10 mouse cellular contexts compared by ENCODE assay signal in the genomic region with DNA sequence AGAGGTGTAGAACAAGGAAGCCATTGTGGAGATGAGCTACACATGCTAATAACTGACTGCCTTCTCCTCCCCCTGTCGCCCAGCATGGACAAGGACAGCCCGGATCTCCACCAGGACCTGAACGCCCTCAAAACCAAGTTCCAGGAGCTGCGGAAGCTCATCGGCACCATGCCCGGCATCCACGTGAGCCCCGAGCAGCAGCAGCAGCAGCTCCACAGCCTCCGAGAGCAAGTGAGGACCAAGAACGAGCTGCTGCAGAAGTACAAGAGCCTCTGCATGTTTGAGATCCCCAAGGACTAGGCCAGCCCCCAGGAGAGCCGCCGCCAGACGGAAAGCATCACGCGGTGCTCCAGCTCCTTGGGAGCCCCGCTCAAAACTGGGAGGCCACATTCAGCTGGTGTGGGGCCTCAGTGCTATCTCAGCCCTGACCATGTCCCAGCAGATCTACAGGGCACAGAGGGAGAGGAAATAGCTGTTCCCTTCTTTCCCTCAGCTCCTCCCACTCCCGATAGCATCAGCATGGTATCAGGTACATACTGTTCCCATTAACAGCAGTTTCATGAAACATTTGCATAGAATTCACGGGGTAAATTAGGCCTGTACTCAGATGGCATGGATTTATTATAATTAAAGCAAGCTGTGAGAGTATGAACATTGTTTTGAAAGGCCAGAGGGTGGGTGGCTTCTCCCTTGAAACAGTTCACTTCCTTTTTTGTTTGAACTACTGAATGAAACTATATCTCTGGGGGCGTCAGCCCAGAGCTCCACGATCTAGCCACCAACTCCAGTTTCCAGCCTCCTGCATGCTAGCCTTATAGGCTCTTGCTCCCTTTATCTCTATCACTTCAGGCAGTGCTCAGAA. TPM values are rescaled to one million over a fixed set of nuclear protein-coding genes. Genes with fewer than 3 reads are reported as not detected.
DNase-seq lines count a peak whose midpoint lies in the region; ATAC-seq lines count a peak whose summit lies in the region.
"Had no signal": no experiment of that assay in that cellular context is flagged by ENCODE, and none has a peak within 500 bp of the region (broad histone marks: within the 10 kb centered on the region; RNA-seq: fewer than 3 reads in every experiment).

No protein-coding gene starts in this region.

- peak; percentile 56 for ATAC-seq in embryonic facial prominence, embryonic 13.5 days (ENCODE audit: insufficient number of reproducible peaks, insufficient read depth, low FRiP score, low TSS enrichment, low read depth)
- no peak for ATAC-seq in limb, embryonic 12.5 days (ENCODE audit: insufficient number of reproducible peaks, insufficient read depth, low FRiP score, low TSS enrichment, low read depth)

- 0 out of 2 replicates have a peak, but pooled peaks cover 4% of the 10 kb centered on the region for H3K4me1 ChIP-seq in brown adipose tissue, adult 24 weeks (ENCODE audit: control insufficient read depth, insufficient read depth, insufficient read length, low read length)
- H3K4me1 ChIP-seq in embryonic facial prominence, embryonic 13.5 days: peaks cover 56% of the 10 kb centered on the region
- H3K4me1 ChIP-seq in limb, embryonic 12.5 days (replicated peaks): peaks cover 32% of the 10 kb centered on the region

- H3K4me3 ChIP-seq in brown adipose tissue, adult 24 weeks (ENCODE audit: insufficient read depth, low read depth, low read length): no peak overlapping the region
- H3K4me3 ChIP-seq in embryonic facial prominence, embryonic 13.5 days: peak overlapping the region; percentile 5; the same call in 1 of the 2 replicates
- H3K4me3 ChIP-seq in limb, embryonic 12.5 days (replicated peaks): no peak overlapping the region
- H3K4me3 ChIP-seq: forebrain, embryonic 12.5 days; liver, embryonic 15.5 days had no signal

- peak overlapping the region; percentile 49 for H3K9ac ChIP-seq in embryonic facial prominence, embryonic 13.5 days
- H3K9ac ChIP-seq in limb, embryonic 12.5 days (replicated peaks): no peak overlapping the region
- H3K9ac ChIP-seq: forebrain, embryonic 12.5 days; liver, embryonic 15.5 days had no signal

- peak overlapping the region; percentile 48 for H3K4me2 ChIP-seq in embryonic facial prominence, embryonic 13.5 days
- H3K4me2 ChIP-seq in limb, embryonic 12.5 days: no peak overlapping the region
- H3K4me2 ChIP-seq: forebrain, embryonic 12.5 days; liver, embryonic 15.5 days had no signal

- peak; percentile 37 to 79 for DNase-seq in layer of hippocampus, adult 18-20 months (ENCODE audit: low spot score in 2 of 2)
- DNase-seq in layer of hippocampus, postnatal 10 days (ENCODE audit: low spot score in 2 of 2): no peak
- DNase-seq in urinary bladder, postnatal 25 days (ENCODE audit: low spot score): no peak
- no peak for DNase-seq in gastrocnemius, adult 18-20 months (ENCODE audit: low spot score)
- DNase-seq: thymus, postnatal 36 days had no signal

- H3K36me3 ChIP-seq in embryonic facial prominence, embryonic 13.5 days: peaks cover 35% of the 10 kb centered on the region
- peaks cover 39% of the 10 kb centered on the region for H3K36me3 ChIP-seq in limb, embryonic 12.5 days

- WGBS in embryonic facial prominence, embryonic 13.5 days: 33% methylated on average over 20 of the region's 20 CpGs
- 75% methylated on average over 20 of the region's 20 CpGs for WGBS in limb, embryonic 12.5 days

- H3K27ac ChIP-seq in brown adipose tissue, adult 24 weeks (replicated peaks; ENCODE audit: low read depth, low read length): peak overlapping the region; percentile 58
- H3K27ac ChIP-seq in embryonic facial prominence, embryonic 13.5 days: peak overlapping the region; percentile 81
- peak overlapping the region; percentile 42; the same call in 1 of the 2 replicates for H3K27ac ChIP-seq in limb, embryonic 12.5 days
- H3K27ac ChIP-seq: forebrain, embryonic 12.5 days; liver, embryonic 15.5 days had no signal

- peaks cover 43% of the 10 kb centered on the region for H3K27me3 ChIP-seq in embryonic facial prominence, embryonic 13.5 days
- H3K27me3 ChIP-seq in limb, embryonic 12.5 days: peaks cover 34% of the 10 kb centered on the region

- H3K9me3 ChIP-seq in embryonic facial prominence, embryonic 13.5 days: no peaks in the 10 kb centered on the region
- no peaks in the 10 kb centered on the region for H3K9me3 ChIP-seq in limb, embryonic 12.5 days
- H3K9me3 ChIP-seq: forebrain, embryonic 12.5 days; liver, embryonic 15.5 days had no signal

RNA-seq across cellular contexts. Expression of a gene that starts 4.0 kb away (rescaled TPM):
- 10 to 100 TPM; 58.8 to 74.2 TPM for total RNA-seq in layer of hippocampus, adult 18-20 months (2021)
- 10 to 100 TPM; 12.2 to 14.2 TPM for total RNA-seq in layer of hippocampus, postnatal 10 days (2021)
- polyA plus RNA-seq in brown adipose tissue, adult 24 weeks (2012; ENCODE audit: insufficient read depth, insufficient read length, missing spikeins): 38.5 and 46.6 TPM in 2 replicates
- polyA plus RNA-seq in embryonic facial prominence, embryonic 13.5 days (2015; fragmentation: Nextera tagmentation; extraction: Ambion mirVana): 2.8 and 3.2 TPM in 2 replicates
- polyA plus RNA-seq in limb, embryonic 12.5 days (2016; fragmentation: Nextera tagmentation; extraction: Ambion mirVana): 1.5 and 1.7 TPM in 2 replicates
- 1 to 10 TPM; 1.9 to 5.2 TPM for total RNA-seq in gastrocnemius, adult 18-20 months (2021)

RNA-seq across cellular contexts. Expression of a gene that starts 12.7 kb away (rescaled TPM):
- total RNA-seq in layer of hippocampus, adult 18-20 months (2021): 10 to 100 TPM; 42.6 to 43.5 TPM
- 10 to 100 TPM; 25.0 to 28.3 TPM for total RNA-seq in layer of hippocampus, postnatal 10 days (2021)
- 18.2 and 21.6 TPM in 2 replicates for polyA plus RNA-seq in brown adipose tissue, adult 24 weeks (2012; ENCODE audit: insufficient read depth, insufficient read length, missing spikeins)
- polyA plus RNA-seq in embryonic facial prominence, embryonic 13.5 days (2015; fragmentation: Nextera tagmentation; extraction: Ambion mirVana): 35.9 and 40.0 TPM in 2 replicates
- 37.7 and 40.7 TPM in 2 replicates for polyA plus RNA-seq in limb, embryonic 12.5 days (2016; fragmentation: Nextera tagmentation; extraction: Ambion mirVana)
- total RNA-seq in gastrocnemius, adult 18-20 months (2021): 10 to 100 TPM; 21.8 to 22.3 TPM

Comparison
In these comparisons a context has a peak if more than half of its experiments do, and no peak if none do; other contexts are left out.
1. DNase-seq: peak in layer of hippocampus, adult 18-20 months (2 of 2); none in layer of hippocampus, postnatal 10 days (0 of 2), urinary bladder, postnatal 25 days (single experiment) and gastrocnemius, adult 18-20 months (single experiment).
2. Peak in every context shown above with its lines, with median percentiles within 50 percentile points of each other: H3K27ac ChIP-seq.